Mouse (Mus musculus) liver, adult 2 months (tissue): ENCODE measurements around the gene Gm45717.

Experiments used
- CTCF ChIP-seq: fragments of 200-500 bp; IDR thresholded peaks from 2 replicates; pipeline ENCODE4 v1.5.1; 2011; ENCODE audit warnings: low read depth, low read length, control low read depth
- POLR2A ChIP-seq: fragments of 200-500 bp; IDR thresholded peaks from 2 replicates; pipeline ENCODE4 v1.6.1; 2011; ENCODE audit warnings: low read length, control low read depth; ENCODE audit not compliant: insufficient read depth; ENCODE audit errors: extremely low read depth

DNA sequence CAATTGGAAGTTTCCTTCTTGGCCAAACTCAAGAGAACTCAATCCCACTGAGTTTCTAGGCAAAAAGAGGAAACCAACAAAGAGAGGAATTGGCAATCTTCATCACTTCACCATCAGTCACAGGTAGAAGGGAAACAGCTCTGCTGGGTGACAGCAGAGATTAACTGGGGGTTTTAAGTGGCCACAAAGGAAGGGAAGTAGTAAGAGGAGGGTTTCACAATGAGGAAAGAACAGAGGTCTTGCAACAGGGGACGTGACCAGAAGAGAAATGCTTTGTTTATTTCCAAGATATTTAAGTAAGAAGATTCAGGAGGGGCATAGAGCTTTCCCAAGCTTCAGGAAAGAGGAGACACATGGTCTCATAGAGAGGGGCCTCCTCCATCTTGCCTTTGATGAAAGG lies 42.1 kb upstream of the Gm45717 start:
- TF ChIP-seq CTCF (no peak), POLR2A (no peak)
